Mouse (Mus musculus): ENCODE measurements around the gene Ampd2.

- TF ChIP-seq CTCF (IDR thresholded peaks at IDR 0.05; ENCODE audit: borderline replicate concordance, insufficient read depth, low read depth, low read length): no peak
- TF ChIP-seq POLR2A (IDR thresholded peaks at IDR 0.05; ENCODE audit: borderline replicate concordance, insufficient read depth, low read length): no peak
Observed at GRCm38 (mm10) chr3:108083161-108083560, 3.3 kb downstream of the Ampd2 start.

Data from cerebellum, adult 2 months (tissue).